Mouse (Mus musculus): ENCODE measurements around the gene Itga1.
A peak's percentile ranks its signal among the peaks of the same experiment; 100 is the strongest.

The Itga1 gene

GRCm38 (mm10) chr13:114992260-114993014, 109.3 kb downstream of the Itga1 start:
- no peak for DNase-seq (ENCODE audit: low spot score in 2 of 2)

- DNase-seq (ENCODE audit: low spot score in 2 of 2): no peak
Measured at GRCm38 (mm10) chr13:114987668-114988067, 114.1 kb downstream of the Itga1 start.

GRCm38 (mm10) chr13:114987161-114987560, 114.6 kb downstream of the Itga1 start:
- peak in 1 of 2 experiments; percentile 23 for DNase-seq (ENCODE audit: low spot score in 2 of 2)

GRCm38 (mm10) chr13:114984658-114985057, 117.1 kb downstream of the Itga1 start:
- no peak for DNase-seq (ENCODE audit: low spot score in 2 of 2)

- DNase-seq (ENCODE audit: low spot score in 2 of 2): no peak
Measured at GRCm38 (mm10) chr13:114983116-114983515, 118.6 kb downstream of the Itga1 start.

- DNase-seq (ENCODE audit: low spot score in 2 of 2): no peak
Measured at GRCm38 (mm10) chr13:114980831-114981419, 120.8 kb downstream of the Itga1 start.

GRCm38 (mm10) chr13:114974484-114975042, 127.2 kb downstream of the Itga1 start:
- DNase-seq (ENCODE audit: low spot score in 2 of 2): no peak

- DNase-seq (ENCODE audit: low spot score in 2 of 2): no peak
Measured at GRCm38 (mm10) chr13:114971905-114972304, 129.9 kb downstream of the Itga1 start.

- peak; percentile 63 to 69 for DNase-seq (ENCODE audit: low spot score in 2 of 2)
Measured at GRCm38 (mm10) chr13:114964233-114964632, 137.5 kb downstream of the Itga1 start.

- DNase-seq (ENCODE audit: low spot score in 2 of 2): no peak
Measured at GRCm38 (mm10) chr13:114954516-114954915, 147.2 kb downstream of the Itga1 start.

- no peak for DNase-seq (ENCODE audit: low spot score in 2 of 2)
Measured at GRCm38 (mm10) chr13:114933541-114933940, 168.2 kb downstream of the Itga1 start.

- DNase-seq (ENCODE audit: low spot score in 2 of 2): peak; percentile 70 to 71
Measured at GRCm38 (mm10) chr13:114931775-114932294, 169.9 kb downstream of the Itga1 start, which contains the start of gene Itga2. Itga2 (minus strand) TSS chr13:114932100.

GRCm38 (mm10) chr13:114930996-114931649, 170.6 kb downstream of the Itga1 start:
- DNase-seq (ENCODE audit: low spot score in 2 of 2): no peak

- DNase-seq (ENCODE audit: low spot score in 2 of 2): no peak
Measured at GRCm38 (mm10) chr13:114924785-114925184, 177.0 kb downstream of the Itga1 start.

GRCm38 (mm10) chr13:114923331-114923730, 178.4 kb downstream of the Itga1 start:
- no peak for DNase-seq (ENCODE audit: low spot score in 2 of 2)

GRCm38 (mm10) chr13:114915767-114916166, 186.0 kb downstream of the Itga1 start:
- peak; percentile 62 to 70 for DNase-seq (ENCODE audit: low spot score in 2 of 2)

- DNase-seq (ENCODE audit: low spot score in 2 of 2): no peak
Measured at GRCm38 (mm10) chr13:114914963-114915362, 186.8 kb downstream of the Itga1 start.

- DNase-seq (ENCODE audit: low spot score in 2 of 2): no peak
Measured at GRCm38 (mm10) chr13:114914559-114914958, 187.2 kb downstream of the Itga1 start.

- DNase-seq (ENCODE audit: low spot score in 2 of 2): no peak
Measured at GRCm38 (mm10) chr13:114910629-114911028, 191.1 kb downstream of the Itga1 start.

- peak; percentile 45 to 70 for DNase-seq (ENCODE audit: low spot score in 2 of 2)
Measured at GRCm38 (mm10) chr13:114909514-114909913, 192.2 kb downstream of the Itga1 start.

GRCm38 (mm10) chr13:114907876-114908275, 193.9 kb downstream of the Itga1 start:
- DNase-seq (ENCODE audit: low spot score in 2 of 2): peak; percentile 54 to 76

All from natural killer cell, adult 2 months (primary cell).